Mouse (Mus musculus) CH12.LX (cell line): ENCODE measurements around the gene Map1lc3a. TPM values are rescaled to one million over a fixed set of nuclear protein-coding genes. Genes with fewer than 3 reads are reported as not detected.

Experiments used
- DNase-seq: peaks from one replicate; pipeline ENCODE4 v3.0.0-alpha.2; 2013; ENCODE audit errors: extremely low read depth
- H3K27ac ChIP-seq: 2 replicates; pipeline ENCODE4 v1.5.1; 2012; ENCODE audit warnings: low read depth, mild to moderate bottlenecking, control low read depth, moderate library complexity; ENCODE audit not compliant: insufficient read depth
- H3K27me3 ChIP-seq: replicated peaks from 2 replicates; pipeline ENCODE3; 2012; ENCODE audit warnings: inconsistent platforms
- H3K36me3 ChIP-seq, 2 experiments: replicated peaks in 1 of 2; 2 replicates each; pipeline versions ENCODE3 to v1.6.1; 2012; ENCODE audit warnings: inconsistent platforms in 1 of 2, low read length in 1 of 2, mild to moderate bottlenecking in 1 of 2, mixed read lengths in 1 of 2, moderate library complexity in 1 of 2; ENCODE audit not compliant: control insufficient read depth in 1 of 2, insufficient read depth in 1 of 2
- H3K4me1 ChIP-seq, 2 experiments: 2 replicates each; pipeline ENCODE4 v1.6.1; 2012; ENCODE audit warnings: inconsistent platforms in 1 of 2, moderate library complexity in 1 of 2; ENCODE audit not compliant: insufficient read depth in 2 of 2, control insufficient read depth in 1 of 2
- H3K4me2 ChIP-seq: 2 replicates; pipeline ENCODE4 v1.6.1; 2012; ENCODE audit warnings: low read depth, mild to moderate bottlenecking, control low read depth; ENCODE audit not compliant: poor library complexity, insufficient read depth, severe bottlenecking
- H3K4me3 ChIP-seq, 3 experiments: fragments of 150-350 bp in 1 of 3; sonication (generic) in 1 of 3; replicated peaks in 1 of 3; 2 replicates each; pipeline versions ENCODE3 to v1.5.1; 2011 to 2012; ENCODE audit warnings: low read depth in 2 of 3, low read length in 2 of 3, mild to moderate bottlenecking in 2 of 3, moderate library complexity in 2 of 3, control low read depth in 1 of 3, improper control_type of control experiment in 1 of 3, inconsistent platforms in 1 of 3, mixed read lengths in 1 of 3; ENCODE audit not compliant: poor library complexity in 1 of 3
- H3K79me2 ChIP-seq: replicated peaks from 2 replicates; pipeline ENCODE4 v1.6.1; 2012; ENCODE audit warnings: mild to moderate bottlenecking, moderate library complexity; ENCODE audit not compliant: control insufficient read depth, poor library complexity, insufficient read depth, severe bottlenecking; ENCODE audit errors: extremely low read depth
- H3K9ac ChIP-seq: 2 replicates; pipeline ENCODE4 v1.6.1; 2012; ENCODE audit warnings: low read depth, mild to moderate bottlenecking, control low read depth, moderate library complexity; ENCODE audit not compliant: insufficient read depth
- H3K9me3 ChIP-seq: replicated peaks from 2 replicates; pipeline ENCODE3; 2012; ENCODE audit warnings: low read length, inconsistent platforms, mixed read lengths
- CTCF ChIP-seq, 2 experiments: IDR thresholded peaks in 1 of 2; conservative IDR thresholded peaks in 1 of 2; 2 replicates each; pipeline ENCODE4 v1.5.1; 2011 to 2012; ENCODE audit warnings: low read depth in 2 of 2, low read length in 2 of 2, improper control_type of control experiment in 1 of 2, inconsistent platforms in 1 of 2, mild to moderate bottlenecking in 1 of 2, moderate library complexity in 1 of 2
- ELF1 ChIP-seq: IDR thresholded peaks from 2 replicates; pipeline ENCODE4 v1.6.1; 2014; ENCODE audit warnings: low read depth, mild to moderate bottlenecking, inconsistent platforms, low read length, improper control_type of control experiment
- ETS1 ChIP-seq: conservative IDR thresholded peaks from 2 replicates; pipeline ENCODE4 v1.6.1; 2012; ENCODE audit warnings: low read depth, mild to moderate bottlenecking, inconsistent platforms, low read length, improper control_type of control experiment, moderate library complexity
- MEF2A ChIP-seq: IDR thresholded peaks from 2 replicates; pipeline ENCODE4 v1.6.1; 2014; ENCODE audit warnings: low read depth, mild to moderate bottlenecking, inconsistent platforms, low read length, improper control_type of control experiment, borderline replicate concordance
- MYC ChIP-seq: IDR thresholded peaks from 2 replicates; pipeline ENCODE4 v1.6.1; 2011; ENCODE audit warnings: low read depth, mild to moderate bottlenecking, improper control_type of control experiment, low read length
- PAX5 ChIP-seq: IDR thresholded peaks from 2 replicates; pipeline ENCODE4 v1.6.1; 2012; ENCODE audit warnings: low read length, inconsistent platforms, mixed read lengths
- SIN3A ChIP-seq: IDR thresholded peaks from 2 replicates; pipeline ENCODE4 v1.6.1; 2012; ENCODE audit warnings: low read length, improper control_type of control experiment, inconsistent platforms
- UBTF ChIP-seq: IDR thresholded peaks from 2 replicates; pipeline ENCODE4 v1.6.1; 2012; ENCODE audit warnings: low read depth, mild to moderate bottlenecking, inconsistent platforms, low read length, improper control_type of control experiment, moderate library complexity
- dilution Hi-C: fragments of 300-500 bp; cut with MboI; formaldehyde crosslinking; loops from 2 replicates; pipeline ENCODE4 v1.14.3; 2020; ENCODE audit warnings: low sequenced_read_pairs; ENCODE audit not compliant: extremely low pct_unique_long_range_greater_than_20kb, extremely low pct_ligation_motif_present
- in situ Hi-C: fragments of 300-500 bp; cut with MboI; formaldehyde crosslinking; loops from 3 replicates; pipeline ENCODE4 v1.14.3; 2019; ENCODE audit warnings: low sequenced_read_pairs, low pct_ligation_motif_present, low pct_unique_long_range_greater_than_20kb, mixed read lengths
- polyA plus RNA-seq: library from polyadenylated mRNA; unstranded; fragments of >175 nt; gene quantifications from 2 replicates; pipeline ENCODE4 v1.2.1, GENCODE M21; 2012; ENCODE audit warnings: low read depth; ENCODE audit not compliant: insufficient read length
- total RNA-seq, 2 experiments: library from RNA; depleted of rRNA; stranded (reverse); fragments of 300-350 nt in 1 of 2; fragments of >200 nt in 1 of 2; gene quantifications; 2 replicates each; pipeline ENCODE4 v1.2.3; 2012 to 2014

Map1lc3a gene
- total and polyA plus RNA-seq, 3 experiments = 0.40 to 4.2 (median 0.56) TPM

- dilution Hi-C loops = no loop called here
- H3K27ac ChIP-seq = no peak overlapping the region
These were observed 33.0 kb downstream of the Map1lc3a start for GRCm38 (mm10) chr2:155308936-155309592.

GRCm38 (mm10) chr2:155313671-155314070, 37.6 kb downstream of the Map1lc3a start:
- dilution Hi-C loops (no loop called here), in situ Hi-C loops (no loop called here)
- Histone ChIP-seq H3K79me2 (no peaks in the 10 kb centered on the region), H3K9ac (no peak overlapping the region), H3K4me3 (no peak overlapping the region), H3K9me3 (no peaks in the 10 kb centered on the region), H3K4me1 (peaks cover 3 to 5% of the 10 kb centered on the region in 2 experiments; a peak in 3 of 4 replicates), H3K27ac (no peak overlapping the region), H3K27me3 (no peaks in the 10 kb centered on the region), H3K4me2 (no peak overlapping the region), H3K36me3 (peaks cover 27 to 72% of the 10 kb centered on the region in 2 experiments)
- DNase-seq = no peak
- TF ChIP-seq MYC = no peak
- no peak for TF ChIP-seq MEF2A

More at GRCm38 (mm10) chr2:155308936-155309592, 33.0 kb downstream of the Map1lc3a start:
- TF ChIP-seq UBTF = no peak
- peak in 1 of 2 experiments; percentile 46; a peak in 2 of 4 replicates for TF ChIP-seq CTCF (conservative IDR thresholded peaks at IDR 0.05 in 1 of 2, IDR thresholded peaks at IDR 0.05 in 1 of 2; ENCODE audit: low read depth in 2 of 2, low read length in 2 of 2)
- in situ Hi-C loops = no loop called here
- no peaks in the 10 kb centered on the region; a peak in 1 of 4 replicates for H3K4me1 ChIP-seq
- H3K9me3 ChIP-seq = no peaks in the 10 kb centered on the region
- no peaks in the 10 kb centered on the region for H3K27me3 ChIP-seq
- H3K9ac ChIP-seq = no peak overlapping the region
- DNase-seq = peak; percentile 17
- no peak overlapping the region for H3K4me3 ChIP-seq
- H3K4me2 ChIP-seq = no peak overlapping the region
- peaks cover 21 to 75% of the 10 kb centered on the region in 2 experiments for H3K36me3 ChIP-seq
- no peaks in the 10 kb centered on the region for H3K79me2 ChIP-seq

DNA sequence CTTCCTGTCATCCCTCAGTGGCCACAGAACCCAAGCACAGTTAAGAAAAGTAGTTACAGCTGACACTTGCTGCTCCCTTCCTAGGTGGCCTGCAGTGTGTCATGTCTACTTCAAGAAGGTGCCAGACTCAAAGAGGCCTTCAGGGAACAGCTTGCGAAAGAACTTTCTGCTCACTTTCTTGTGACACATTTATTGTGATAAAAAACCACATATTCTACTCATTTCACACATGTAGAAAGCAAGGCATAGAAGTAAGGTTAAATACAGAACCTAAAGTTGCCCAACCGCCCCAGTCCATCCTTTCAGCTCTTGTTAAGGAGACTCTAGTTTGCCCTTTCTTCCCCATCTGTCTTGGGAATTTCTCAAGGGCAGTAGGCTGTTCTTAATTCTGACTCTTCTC, 42.5 kb downstream of the Map1lc3a start:
- no peak overlapping the region for H3K4me3 ChIP-seq
- no peak overlapping the region for H3K27ac ChIP-seq
- in situ Hi-C loops = no loop called here

More for the DNA sequence above, 42.5 kb downstream of the Map1lc3a start:
- Histone ChIP-seq H3K4me1 (peaks cover 3 to 26% of the 10 kb centered on the region in 2 experiments; a peak in 3 of 4 replicates), H3K79me2 (no peaks in the 10 kb centered on the region), H3K27me3 (no peaks in the 10 kb centered on the region), H3K36me3 (peaks cover 18 to 66% of the 10 kb centered on the region in 2 experiments), H3K9me3 (no peaks in the 10 kb centered on the region), H3K4me2 (no peak overlapping the region), H3K9ac (no peak overlapping the region)
- no peak for TF ChIP-seq ETS1
- TF ChIP-seq PAX5 = no peak
- TF ChIP-seq UBTF = no peak
- no peak for TF ChIP-seq ELF1
- TF ChIP-seq SIN3A = no peak
- dilution Hi-C loops = no loop called here
- DNase-seq = peak; percentile 29
